Mouse (Mus musculus) small intestine, adult 2 months (tissue): ENCODE measurements at regions not wholly inside any gene's neighbourhood (a gene's known extent, or its start where the extent isn't known, plus 50 kb on each side); places are given as distances from the start of the nearest gene placed in this dataset.

ENCODE experiments used
- H3K27ac ChIP-seq: fragments of 200-500 bp; 2 replicates; pipeline ENCODE4 v1.5.1; 2012; ENCODE audit warnings: low read depth, low read length, control low read depth, inconsistent platforms; ENCODE audit not compliant: insufficient read depth
- H3K27me3 ChIP-seq: fragments of 200-500 bp; 2 replicates; pipeline ENCODE4 v1.6.1; 2012; ENCODE audit warnings: mild to moderate bottlenecking, moderate library complexity, low read length, inconsistent platforms; ENCODE audit not compliant: control insufficient read depth, insufficient read depth
- H3K36me3 ChIP-seq: fragments of 200-500 bp; 2 replicates; pipeline ENCODE4 v1.6.1; 2012; ENCODE audit warnings: mild to moderate bottlenecking, low read length, control low read depth, inconsistent platforms; ENCODE audit not compliant: control insufficient read depth, insufficient read depth
- H3K4me1 ChIP-seq: fragments of 200-500 bp; 2 replicates; pipeline ENCODE4 v1.6.1; 2012; ENCODE audit warnings: low read length, inconsistent platforms, mixed read lengths; ENCODE audit not compliant: control insufficient read depth, insufficient read depth, insufficient read length
- H3K4me3 ChIP-seq: fragments of 200-500 bp; 2 replicates; pipeline ENCODE4 v1.5.1; 2012; ENCODE audit warnings: low read depth, mild to moderate bottlenecking, control low read depth, inconsistent platforms, low read length, moderate library complexity
- CTCF ChIP-seq: fragments of 200-500 bp; IDR thresholded peaks from 2 replicates; pipeline ENCODE4 v1.5.1; 2012; ENCODE audit warnings: low read depth, mild to moderate bottlenecking, control low read depth, inconsistent platforms, low read length, moderate library complexity, mixed read lengths; ENCODE audit not compliant: insufficient replicate concordance, insufficient read length; ENCODE audit errors: extremely low read depth
- POLR2A ChIP-seq: fragments of 200-500 bp; IDR thresholded peaks from 2 replicates; pipeline ENCODE4 v1.6.1; 2012; ENCODE audit warnings: low read depth, mild to moderate bottlenecking, control low read depth, inconsistent platforms, low read length, moderate library complexity
- WGBS: fragments of 180-500 bp; shearing (Covaris S2); methylation state at CpG from one replicate; pipeline ENCODE4 v1.1.7; 2018; 5-methylcytosine and 5-hydroxymethylcytosine counted together

GRCm38 (mm10) chr10:42107437-42108293, 89.4 kb upstream of the Armc2 start:
- H3K4me3 ChIP-seq, result no peak overlapping the region
- no peak overlapping the region for H3K27ac ChIP-seq
- H3K4me1 ChIP-seq, result peaks cover 12% of the 10 kb centered on the region
- WGBS, result 64% methylated on average over 12 of the region's 12 CpGs
- TF ChIP-seq POLR2A, result no peak
- no peak for TF ChIP-seq CTCF
- no peaks in the 10 kb centered on the region for H3K27me3 ChIP-seq
- H3K36me3 ChIP-seq, result no peaks in the 10 kb centered on the region

- H3K27ac ChIP-seq, result no peak overlapping the region
- no peaks in the 10 kb centered on the region for H3K36me3 ChIP-seq
- H3K27me3 ChIP-seq, result no peaks in the 10 kb centered on the region
- H3K4me3 ChIP-seq, result no peak overlapping the region
- TF ChIP-seq CTCF, result no peak
- TF ChIP-seq POLR2A, result no peak
- WGBS, result 86% methylated on average over 9 of the region's 9 CpGs
- peaks cover 12% of the 10 kb centered on the region for H3K4me1 ChIP-seq
Observed at GRCm38 (mm10) chr10:42106611-42107010, 88.4 kb upstream of the Armc2 start.

- H3K4me3 ChIP-seq, result no peak overlapping the region
- H3K27me3 ChIP-seq, result no peaks in the 10 kb centered on the region
- 90% methylated on average over 7 of the region's 7 CpGs for WGBS
- H3K27ac ChIP-seq, result no peak overlapping the region
- peaks cover 12% of the 10 kb centered on the region for H3K4me1 ChIP-seq
- no peak for TF ChIP-seq POLR2A
- no peak for TF ChIP-seq CTCF
- H3K36me3 ChIP-seq, result no peaks in the 10 kb centered on the region
Observed at GRCm38 (mm10) chr10:42105083-42105482, 86.8 kb upstream of the Armc2 start.

- Histone ChIP-seq H3K4me1 (peaks cover 8% of the 10 kb centered on the region), H3K36me3 (no peaks in the 10 kb centered on the region), H3K4me3 (no peak overlapping the region), H3K27me3 (no peaks in the 10 kb centered on the region), H3K27ac (no peak overlapping the region)
- TF ChIP-seq POLR2A (no peak), CTCF (no peak)
- WGBS, result 84% methylated on average over 8 of the region's 8 CpGs
Observed at GRCm38 (mm10) chr10:42102320-42102719, 84.1 kb upstream of the Armc2 start.

- Histone ChIP-seq H3K4me3 (no peak overlapping the region), H3K27me3 (no peaks in the 10 kb centered on the region), H3K27ac (no peak overlapping the region), H3K36me3 (no peaks in the 10 kb centered on the region), H3K4me1 (peaks cover 4% of the 10 kb centered on the region; the same call in 1 of the 2 replicates)
- 80% methylated on average over 6 of the region's 6 CpGs for WGBS
- no peak for TF ChIP-seq POLR2A
- TF ChIP-seq CTCF, result no peak
Observed at GRCm38 (mm10) chr10:42101096-42101495, 82.9 kb upstream of the Armc2 start.

GRCm38 (mm10) chr10:42096924-42097323, 78.7 kb upstream of the Armc2 start:
- H3K36me3 ChIP-seq, result no peaks in the 10 kb centered on the region
- no peak overlapping the region for H3K27ac ChIP-seq
- no peaks in the 10 kb centered on the region for H3K27me3 ChIP-seq
- no peak overlapping the region for H3K4me3 ChIP-seq
- TF ChIP-seq POLR2A (no peak), CTCF (no peak)
- H3K4me1 ChIP-seq, result no peaks in the 10 kb centered on the region
- 74% methylated on average over 6 of the region's 6 CpGs for WGBS

- Histone ChIP-seq H3K4me3 (no peak overlapping the region), H3K36me3 (no peaks in the 10 kb centered on the region), H3K27ac (no peak overlapping the region), H3K27me3 (no peaks in the 10 kb centered on the region), H3K4me1 (no peaks in the 10 kb centered on the region)
- TF ChIP-seq POLR2A (no peak), CTCF (no peak)
- 95% methylated on average over 10 of the region's 10 CpGs for WGBS
Observed at GRCm38 (mm10) chr10:42095986-42096385, 77.7 kb upstream of the Armc2 start.
